Mouse (Mus musculus) hindbrain, embryonic 11.5 days (tissue): ENCODE results near the gene Tbc1d22b. TPM values are rescaled to one million over a fixed set of nuclear protein-coding genes. Genes with fewer than 3 reads are reported as not detected.

Experiments
- ATAC-seq: fragments of 200-750 bp; cut with Nextera tagmentation; 2 replicates; pipeline ENCODE4 v1.8.0; 2017; ENCODE audit warnings: mild to moderate bottlenecking, moderate TSS enrichment, moderate library complexity; ENCODE audit not compliant: low FRiP score
- DNase-seq: peaks from one replicate; pipeline ENCODE4 v3.0.0-alpha.2; 2015; ENCODE audit warnings: low spot score
- H3K27ac ChIP-seq: fragments of 300-500 bp; sonication (generic); 2 replicates; pipeline ENCODE4 v1.5.1; 2014; ENCODE audit warnings: mild to moderate bottlenecking, low read depth, low read length
- H3K27me3 ChIP-seq: fragments of 300-500 bp; sonication (generic); 2 replicates; pipeline ENCODE4 v1.6.1; 2014; ENCODE audit warnings: mild to moderate bottlenecking, low read length, moderate library complexity, mixed read lengths; ENCODE audit not compliant: control insufficient read depth, insufficient read depth
- H3K36me3 ChIP-seq: fragments of 300-500 bp; sonication (generic); 2 replicates; pipeline ENCODE4 v1.6.1; 2014; ENCODE audit warnings: mild to moderate bottlenecking, low read length, moderate library complexity, mixed read lengths; ENCODE audit not compliant: control insufficient read depth, insufficient read depth
- H3K4me1 ChIP-seq: fragments of 300-500 bp; sonication (generic); replicated peaks from 2 replicates; pipeline ENCODE4 v1.6.1; 2014; ENCODE audit warnings: low read length, mixed read lengths; ENCODE audit not compliant: control insufficient read depth, insufficient read depth
- H3K4me2 ChIP-seq: fragments of 300-500 bp; sonication (generic); replicated peaks from 2 replicates; pipeline ENCODE4 v1.6.1; 2014; ENCODE audit warnings: mild to moderate bottlenecking, low read depth, low read length
- H3K4me3 ChIP-seq: fragments of 300-500 bp; sonication (generic); 2 replicates; pipeline ENCODE4 v1.5.1; 2014; ENCODE audit warnings: low read depth, low read length
- H3K9ac ChIP-seq: fragments of 300-500 bp; sonication (generic); 2 replicates; pipeline ENCODE4 v1.6.1; 2014; ENCODE audit warnings: low read depth, low read length
- H3K9me3 ChIP-seq: fragments of 300-500 bp; sonication (generic); 2 replicates; pipeline ENCODE4 v1.6.1; 2016; ENCODE audit warnings: low read length; ENCODE audit not compliant: control insufficient read depth
- WGBS: fragments of 180-500 bp; shearing (Covaris S2); extraction: QIAGEN DNeasy Blood & Tissue Kit; methylation state at CpG from one replicate; pipeline ENCODE4 v1.1.7; 2014; 5-methylcytosine and 5-hydroxymethylcytosine counted together
- polyA plus RNA-seq: library from polyadenylated mRNA; unstranded; fragments of >200 nt; fragmentation: Nextera tagmentation; extraction: Ambion mirVana; gene quantifications from 2 replicates; pipeline ENCODE4 v1.2.1, GENCODE M21; 2014

Gene Tbc1d22b
- polyA plus RNA-seq, 1 experiment from 2014 or later, result 15.3 TPM

- no peaks in the 10 kb centered on the region for H3K36me3 ChIP-seq
- 0 out of 2 replicates have a peak, but pooled peaks cover 4% of the 10 kb centered on the region for H3K4me1 ChIP-seq
- DNase-seq (peak; percentile 30), ATAC-seq (no peak)
- no peaks in the 10 kb centered on the region for H3K27me3 ChIP-seq
- H3K27ac ChIP-seq, result no peak overlapping the region
- peak overlapping the region; percentile 90 for H3K9ac ChIP-seq
- H3K9me3 ChIP-seq, result no peaks in the 10 kb centered on the region
- H3K4me3 ChIP-seq, result peak overlapping the region; percentile 80
- peak overlapping the region; percentile 83 for H3K4me2 ChIP-seq
- 14% methylated on average over 4 of the region's 4 CpGs for WGBS
Measured at GRCm38 (mm10) chr17:29615616-29616015, 66.0 kb downstream of the Tbc1d22b start.

DNA sequence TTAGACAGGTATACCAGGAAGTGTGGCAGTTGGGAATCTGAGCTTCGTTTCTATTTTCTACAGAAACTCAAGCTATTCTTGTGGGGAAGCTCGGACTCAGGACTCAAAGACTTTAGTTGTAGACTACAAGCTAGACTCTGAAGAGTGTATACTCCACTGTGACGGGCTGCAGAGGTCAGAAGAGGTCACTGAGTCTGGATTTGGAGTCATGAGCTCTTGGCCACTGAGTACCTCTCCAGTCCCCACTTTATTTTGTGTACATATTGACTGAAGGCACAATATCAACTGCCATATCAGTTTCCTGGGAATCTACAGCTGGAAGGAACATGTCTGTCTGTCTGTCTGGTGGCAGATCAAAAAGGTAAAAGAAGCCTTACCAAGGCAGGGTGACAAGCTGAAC lies 69.6 kb downstream of the Tbc1d22b start:
- no peak overlapping the region for H3K4me2 ChIP-seq
- H3K4me1 ChIP-seq, result 0 out of 2 replicates have a peak, but pooled peaks cover 4% of the 10 kb centered on the region
- H3K27ac ChIP-seq, result no peak overlapping the region
- H3K9me3 ChIP-seq, result no peaks in the 10 kb centered on the region
- 87% methylated on average over 3 of the region's 3 CpGs for WGBS
- no peaks in the 10 kb centered on the region for H3K27me3 ChIP-seq
- H3K4me3 ChIP-seq, result no peak overlapping the region
- ATAC-seq, result no peak
- no peak for DNase-seq
- H3K36me3 ChIP-seq, result 0 out of 2 replicates have a peak, but pooled peaks cover 5% of the 10 kb centered on the region
- H3K9ac ChIP-seq, result no peak overlapping the region

GRCm38 (mm10) chr17:29623488-29623887 lies 73.9 kb downstream of the Tbc1d22b start:
- Histone ChIP-seq H3K4me3 (no peak overlapping the region), H3K36me3 (peaks cover 10% of the 10 kb centered on the region), H3K9ac (no peak overlapping the region), H3K4me1 (no peaks in the 10 kb centered on the region), H3K9me3 (no peaks in the 10 kb centered on the region), H3K4me2 (no peak overlapping the region), H3K27ac (no peak overlapping the region), H3K27me3 (no peaks in the 10 kb centered on the region)
- ATAC-seq, result no peak
- no peak for DNase-seq
- 92% methylated on average over 8 of the region's 8 CpGs for WGBS

- Histone ChIP-seq H3K9ac (no peak overlapping the region), H3K36me3 (peaks cover 14% of the 10 kb centered on the region), H3K4me1 (no peaks in the 10 kb centered on the region), H3K4me2 (no peak overlapping the region), H3K4me3 (no peak overlapping the region), H3K9me3 (no peaks in the 10 kb centered on the region), H3K27ac (no peak overlapping the region), H3K27me3 (no peaks in the 10 kb centered on the region)
- WGBS, result 91% methylated on average over 9 of the region's 9 CpGs
- ATAC-seq (no peak), DNase-seq (no peak)
Measured at GRCm38 (mm10) chr17:29627285-29627684, 77.7 kb downstream of the Tbc1d22b start.

DNA sequence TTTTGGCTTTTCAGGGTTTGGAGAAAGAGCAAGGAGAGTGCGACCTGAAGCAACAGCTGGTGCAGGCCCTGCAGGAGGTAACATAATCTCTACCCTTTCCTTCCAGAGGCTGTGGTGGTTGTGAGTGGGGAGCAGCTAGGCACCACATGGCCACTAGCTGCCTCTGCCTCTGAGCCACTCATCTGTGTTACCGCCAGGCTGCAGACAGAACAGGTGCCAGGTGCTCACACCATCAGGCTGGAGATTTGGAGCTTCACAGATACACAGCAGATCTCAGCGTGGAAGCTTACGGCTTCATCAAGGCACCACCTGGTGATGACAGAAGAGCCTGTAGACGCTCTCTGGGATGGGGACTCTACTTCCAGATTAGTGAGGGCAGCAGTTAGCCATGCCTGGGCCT lies 79.4 kb downstream of the Tbc1d22b start:
- H3K9ac ChIP-seq, result no peak overlapping the region
- 92% methylated on average over 5 of the region's 5 CpGs for WGBS
- DNase-seq (no peak), ATAC-seq (no peak)
- H3K4me2 ChIP-seq, result no peak overlapping the region
- H3K36me3 ChIP-seq, result peaks cover 11% of the 10 kb centered on the region
- H3K27me3 ChIP-seq, result no peaks in the 10 kb centered on the region
- no peak overlapping the region for H3K4me3 ChIP-seq
- H3K9me3 ChIP-seq, result no peaks in the 10 kb centered on the region
- no peak overlapping the region for H3K27ac ChIP-seq
- no peaks in the 10 kb centered on the region for H3K4me1 ChIP-seq

GRCm38 (mm10) chr17:29629620-29630019 lies 80.0 kb downstream of the Tbc1d22b start:
- Histone ChIP-seq H3K4me2 (no peak overlapping the region), H3K27me3 (no peaks in the 10 kb centered on the region), H3K36me3 (peaks cover 13% of the 10 kb centered on the region), H3K4me3 (no peak overlapping the region), H3K4me1 (no peaks in the 10 kb centered on the region), H3K9me3 (no peaks in the 10 kb centered on the region), H3K27ac (no peak overlapping the region), H3K9ac (no peak overlapping the region)
- ATAC-seq (no peak), DNase-seq (no peak)
- WGBS, result 88% methylated on average over 5 of the region's 5 CpGs

DNA sequence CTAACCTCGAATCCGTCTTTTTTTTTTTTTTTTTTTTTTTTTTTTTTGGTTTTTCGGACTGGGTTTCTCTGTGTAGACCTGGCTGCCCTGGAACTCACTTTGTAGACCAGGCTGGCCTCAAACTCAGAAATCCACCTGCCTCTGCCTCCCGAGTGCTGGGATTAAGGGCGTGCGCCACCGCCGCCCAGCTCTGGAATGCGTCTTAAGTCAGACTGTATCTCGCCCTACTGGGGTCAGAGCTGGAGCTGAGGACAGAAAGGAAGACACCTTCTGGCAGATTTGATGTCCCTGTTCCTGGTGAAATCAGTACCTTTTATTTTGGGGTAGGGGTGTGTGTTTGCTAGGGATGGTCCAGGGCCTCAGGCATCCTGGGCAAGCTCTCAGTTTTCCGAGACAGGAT lies 82.7 kb downstream of the Tbc1d22b start:
- Histone ChIP-seq H3K4me1 (no peaks in the 10 kb centered on the region), H3K4me2 (no peak overlapping the region), H3K27me3 (no peaks in the 10 kb centered on the region), H3K4me3 (no peak overlapping the region), H3K9me3 (no peaks in the 10 kb centered on the region), H3K9ac (no peak overlapping the region), H3K27ac (no peak overlapping the region), H3K36me3 (peaks cover 19% of the 10 kb centered on the region)
- 96% methylated on average over 11 of the region's 11 CpGs for WGBS
- DNase-seq (no peak), ATAC-seq (no peak)

- DNase-seq (no peak), ATAC-seq (no peak)
- no peak overlapping the region for H3K4me2 ChIP-seq
Measured at GRCm38 (mm10) chr17:29635492-29635891, 85.9 kb downstream of the Tbc1d22b start.

DNA sequence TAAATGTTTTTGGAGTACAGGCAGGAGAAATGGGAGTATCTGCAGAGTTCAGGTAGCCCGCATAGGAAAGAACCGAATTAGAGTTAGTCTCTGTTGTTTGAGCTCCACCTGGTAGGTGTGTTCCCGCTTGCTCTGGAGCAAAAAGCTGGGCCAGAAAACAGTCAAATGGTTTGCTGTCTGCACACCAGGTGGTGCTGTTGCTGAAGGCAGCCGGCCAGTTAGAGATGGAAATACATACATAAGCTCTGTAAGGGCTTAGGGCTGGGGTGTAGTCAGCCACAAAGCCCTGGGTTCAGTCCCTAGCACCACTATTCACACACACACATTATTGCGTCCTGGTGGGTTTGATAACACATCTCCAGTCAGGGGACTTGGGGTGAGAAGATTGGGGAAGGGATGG lies 86.5 kb downstream of the Tbc1d22b start:
- ATAC-seq (no peak), DNase-seq (peak; percentile 46)
- no peak overlapping the region for H3K4me3 ChIP-seq
- H3K27me3 ChIP-seq, result no peaks in the 10 kb centered on the region
- H3K9ac ChIP-seq, result no peak overlapping the region
- peaks cover 22% of the 10 kb centered on the region; the same call in 1 of the 2 replicates for H3K36me3 ChIP-seq
- 80% methylated on average over 5 of the region's 5 CpGs for WGBS
- no peak overlapping the region for H3K4me2 ChIP-seq
- H3K9me3 ChIP-seq, result no peaks in the 10 kb centered on the region
- H3K27ac ChIP-seq, result no peak overlapping the region
- no peaks in the 10 kb centered on the region for H3K4me1 ChIP-seq

More at GRCm38 (mm10) chr17:29635492-29635891, 85.9 kb downstream of the Tbc1d22b start:
- no peaks in the 10 kb centered on the region for H3K4me1 ChIP-seq
- no peak overlapping the region for H3K4me3 ChIP-seq
- no peak overlapping the region for H3K27ac ChIP-seq
- no peaks in the 10 kb centered on the region for H3K27me3 ChIP-seq
- 87% methylated on average over 8 of the region's 8 CpGs for WGBS
- H3K36me3 ChIP-seq, result peaks cover 20% of the 10 kb centered on the region; the same call in 1 of the 2 replicates
- no peaks in the 10 kb centered on the region for H3K9me3 ChIP-seq
- no peak overlapping the region for H3K9ac ChIP-seq
